Mouse (Mus musculus) bone marrow, adult 2 months (tissue): ENCODE results near the gene Actr10. TPM values are rescaled to one million over a fixed set of nuclear protein-coding genes. Genes with fewer than 3 reads are reported as not detected.

ENCODE experiments used
- H3K27ac ChIP-seq: fragments of 200-500 bp; 2 replicates; pipeline ENCODE4 v1.5.1; 2012; ENCODE audit warnings: low read depth, mild to moderate bottlenecking, control low read depth, inconsistent platforms, low read length; ENCODE audit not compliant: control insufficient read depth, poor library complexity, insufficient read depth
- H3K4me1 ChIP-seq: fragments of 200-500 bp; 2 replicates; pipeline ENCODE4 v1.6.1; 2011; ENCODE audit warnings: low read length; ENCODE audit not compliant: control insufficient read depth, insufficient read depth
- H3K4me3 ChIP-seq: fragments of 200-500 bp; replicated peaks from 2 replicates; pipeline ENCODE3; 2011; ENCODE audit warnings: mild to moderate bottlenecking, low read depth, low read length, control low read depth; ENCODE audit not compliant: control insufficient read depth
- CTCF ChIP-seq: fragments of 200-500 bp; IDR thresholded peaks from 2 replicates; pipeline ENCODE4 v1.5.1; 2011; ENCODE audit warnings: low read length, control low read depth; ENCODE audit not compliant: control insufficient read depth, insufficient read depth
- POLR2A ChIP-seq: fragments of 200-500 bp; IDR thresholded peaks from 2 replicates; pipeline ENCODE4 v1.6.1; 2011; ENCODE audit warnings: low read depth, mild to moderate bottlenecking, control low read depth, low read length, borderline replicate concordance; ENCODE audit not compliant: control insufficient read depth
- WGBS: fragments of 180-500 bp; shearing (Covaris S2); methylation state at CpG from one replicate; pipeline ENCODE4 v1.1.7; 2018; 5-methylcytosine and 5-hydroxymethylcytosine counted together
- polyA plus RNA-seq: library from polyadenylated mRNA; stranded (reverse); fragments of >200 nt; gene quantifications from 2 replicates; pipeline ENCODE4 v1.2.4, GENCODE M21; 2011; ENCODE audit warnings: low replicate concordance; ENCODE audit not compliant: missing spikeins, insufficient read depth, insufficient read length

Actr10 gene
- polyA plus RNA-seq, 1 experiment = 59.6 TPM

- H3K4me3 ChIP-seq = peak overlapping the region; percentile 92
- TF ChIP-seq POLR2A (no peak), CTCF (no peak)
- WGBS = 28% methylated on average over 10 of the region's 12 CpGs
- no peaks in the 10 kb centered on the region; the same call in 1 of the 2 replicates for H3K4me1 ChIP-seq
- peak overlapping the region; percentile 43; the same call in 1 of the 2 replicates for H3K27ac ChIP-seq
These were observed 507 bp upstream of the Actr10 start for GRCm38 (mm10) chr12:70937150-70937549.

GRCm38 (mm10) chr12:70940806-70941205 lies 3.1 kb downstream of the Actr10 start:
- H3K4me3 ChIP-seq = no peak overlapping the region
- no peak for TF ChIP-seq POLR2A
- no peak for TF ChIP-seq CTCF
- WGBS = 96% methylated on average over 7 of the region's 7 CpGs
- H3K27ac ChIP-seq = no peak overlapping the region
- H3K4me1 ChIP-seq = no peaks in the 10 kb centered on the region; the same call in 1 of the 2 replicates

- Histone ChIP-seq H3K4me1 (no peaks in the 10 kb centered on the region; the same call in 1 of the 2 replicates), H3K4me3 (no peak overlapping the region), H3K27ac (no peak overlapping the region)
- WGBS = 89% methylated on average over 5 of the region's 5 CpGs
- TF ChIP-seq POLR2A (no peak), CTCF (no peak)
These were observed 6.5 kb downstream of the Actr10 start for GRCm38 (mm10) chr12:70944181-70944580.

- TF ChIP-seq CTCF (no peak), POLR2A (no peak)
- Histone ChIP-seq H3K4me1 (no peaks in the 10 kb centered on the region), H3K4me3 (no peak overlapping the region), H3K27ac (no peak overlapping the region)
- WGBS = 89% methylated on average over 10 of the region's 10 CpGs
These were observed 9.1 kb downstream of the Actr10 start for GRCm38 (mm10) chr12:70946585-70947256.

- WGBS = 89% methylated on average over 4 of the region's 4 CpGs
- TF ChIP-seq CTCF = no peak
- no peak for TF ChIP-seq POLR2A
- Histone ChIP-seq H3K4me1 (no peaks in the 10 kb centered on the region), H3K27ac (no peak overlapping the region), H3K4me3 (no peak overlapping the region)
These were observed 21.0 kb downstream of the Actr10 start for GRCm38 (mm10) chr12:70958640-70959039.

- H3K4me1 ChIP-seq = no peaks in the 10 kb centered on the region
- H3K4me3 ChIP-seq = peak overlapping the region; percentile 86
- TF ChIP-seq CTCF = no peak
- no peak for TF ChIP-seq POLR2A
- 38% methylated on average over 8 of the region's 8 CpGs for WGBS
- peak overlapping the region; percentile 96 for H3K27ac ChIP-seq
These were observed 29.9 kb downstream of the Actr10 start for GRCm38 (mm10) chr12:70967581-70967980.

- Histone ChIP-seq H3K27ac (peak overlapping the region; percentile 96), H3K4me3 (peak overlapping the region; percentile 86), H3K4me1 (no peaks in the 10 kb centered on the region)
- TF ChIP-seq POLR2A (peak; percentile 69), CTCF (peak; percentile 62)
- under 1% methylated on average over 35 of the region's 35 CpGs for WGBS
These were observed 30.6 kb downstream of the Actr10 start for GRCm38 (mm10) chr12:70968141-70968790.

- Histone ChIP-seq H3K4me1 (peaks cover 1% of the 10 kb centered on the region; the same call in 1 of the 2 replicates), H3K4me3 (peak overlapping the region; percentile 86), H3K27ac (peak overlapping the region; percentile 96)
- TF ChIP-seq POLR2A = no peak
- TF ChIP-seq CTCF = no peak
- under 1% methylated on average over 15 of the region's 15 CpGs for WGBS
These were observed 31.2 kb downstream of the Actr10 start for GRCm38 (mm10) chr12:70968791-70969307.
